Mouse (Mus musculus) embryonic stem cell, embryonic (primary cell): ENCODE measurements around the gene Stard13.

ENCODE experiments used
- CTCF ChIA-PET, 4 experiments: fragments of 300-600 bp in 2 of 4; fragments of 350-600 bp in 2 of 4; sonication (Branson Sonifier 250); formaldehyde crosslinking; loops; one replicate each; lab custom pipeline; 2022; ENCODE audit warnings: inconsistent platforms in 2 of 4; lab: Charles Lee
- POLR2A ChIA-PET, 4 experiments: fragments of 300-600 bp in 2 of 4; fragments of 350-600 bp in 2 of 4; sonication (Branson Sonifier 250); formaldehyde crosslinking; loops; one replicate each; lab custom pipeline; 2022; ENCODE audit warnings: antibody characterized with exemption in 4 of 4, inconsistent platforms in 1 of 4; lab: Charles Lee

Stard13 gene

DNA sequence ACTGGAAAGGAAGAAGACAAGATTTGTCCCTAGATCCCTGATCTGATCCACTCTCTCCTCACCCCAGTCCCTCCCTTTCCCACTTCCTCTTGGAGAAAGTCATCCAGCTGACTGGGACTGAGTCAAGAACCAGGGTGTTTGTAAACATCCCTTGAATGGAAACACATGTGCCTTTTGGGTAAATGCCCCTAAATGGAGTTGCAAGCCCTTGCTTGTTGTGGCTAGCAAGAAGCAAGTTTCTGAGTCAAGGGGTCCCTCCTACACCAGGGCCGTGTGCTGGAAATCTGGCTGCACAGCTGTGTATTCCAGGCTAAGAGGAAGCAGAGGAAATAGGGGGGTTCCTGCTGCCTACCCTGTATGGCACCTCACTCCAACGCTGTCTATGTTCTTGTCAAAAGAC, 103.9 kb downstream of the Stard13 start:
- ChIA-PET CTCF (no interaction called here), POLR2A (no interaction called here)

DNA sequence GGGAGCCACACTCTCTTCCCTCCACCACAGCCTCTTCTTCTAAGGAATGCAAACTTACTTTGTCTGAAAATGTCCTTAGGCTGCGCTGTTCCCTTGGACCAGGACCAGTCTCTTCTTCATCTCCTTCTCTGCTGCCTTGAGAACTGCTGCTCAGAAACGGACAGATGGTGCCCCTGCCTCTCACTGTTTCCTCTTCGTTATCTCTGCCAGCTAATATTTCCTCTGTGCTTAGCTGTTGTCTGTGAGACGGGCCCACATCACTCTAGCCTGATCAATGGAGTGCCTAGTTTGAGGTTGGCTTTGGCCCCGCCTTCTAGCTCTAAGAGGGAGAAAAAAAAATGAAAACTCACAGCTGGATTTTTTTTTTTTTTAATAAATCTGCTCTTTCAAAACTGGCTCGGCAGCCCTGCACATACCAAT, 106.3 kb downstream of the Stard13 start:
- CTCF ChIA-PET, result interaction anchor here in 1 of 4 experiments (0.6 kb wide), 1 partner anchor 213 kb away, joined by 7 read pairs; no protein-coding TSS in a partner anchor
- POLR2A ChIA-PET, result no interaction called here

DNA sequence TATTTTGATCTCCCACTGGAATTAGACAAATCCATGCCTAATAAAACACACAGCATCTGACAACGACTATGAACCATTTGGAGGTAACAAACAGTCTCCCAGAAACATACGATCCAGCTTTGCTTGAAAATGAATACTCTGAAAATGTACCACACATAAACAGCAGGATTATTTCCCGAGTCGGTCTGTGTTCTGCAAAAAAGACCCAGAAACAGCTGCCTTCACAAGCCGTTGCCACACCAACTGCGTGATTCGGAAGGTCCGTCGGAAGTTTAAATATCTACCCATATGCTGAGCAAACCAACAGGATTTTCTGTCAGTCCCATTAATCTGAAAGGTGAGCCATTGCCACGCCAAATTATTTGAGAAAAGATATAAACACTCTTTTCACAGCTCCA, 107.0 kb downstream of the Stard13 start:
- CTCF ChIA-PET, result interaction anchor here in 1 of 4 experiments (0.6 kb wide), 1 partner anchor 24 kb away, joined by 6 read pairs; no protein-coding TSS in a partner anchor
- POLR2A ChIA-PET, result interaction anchor here in 2 of 4 experiments (0.7 to 0.9 kb wide), 2 partner anchors 64 to 524 kb away, joined by 3 read pairs; no protein-coding TSS in a partner anchor

DNA sequence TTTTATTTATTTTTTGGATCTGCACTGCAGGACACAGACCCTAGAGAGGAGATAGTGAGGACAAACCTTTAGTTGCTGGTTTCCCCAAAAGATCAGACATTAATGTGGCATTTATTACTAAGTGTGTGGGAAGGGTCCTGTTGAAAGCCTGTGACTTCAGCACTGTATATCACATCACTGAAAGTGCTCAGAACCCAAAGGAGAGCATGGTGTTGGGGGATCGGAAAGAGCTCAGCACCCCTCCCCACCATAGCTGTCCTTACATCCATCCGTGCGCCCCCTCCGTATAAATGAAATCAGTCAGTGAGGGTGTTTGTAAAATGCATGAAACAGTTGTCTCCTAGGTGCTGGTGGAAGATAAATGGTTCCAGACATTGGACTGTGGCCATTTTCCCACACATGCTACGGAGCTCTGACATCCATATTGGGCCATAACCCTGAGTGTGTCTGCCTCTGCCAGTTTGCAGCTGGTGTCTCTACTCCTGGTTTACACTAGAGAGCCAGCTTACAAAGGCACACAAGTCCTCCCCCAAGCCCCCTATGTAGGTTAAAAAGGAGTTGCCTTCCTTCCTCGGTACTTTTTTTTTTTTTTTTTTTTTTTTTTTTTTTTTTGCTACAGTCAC, 107.5 kb downstream of the Stard13 start:
- ChIA-PET POLR2A (interaction anchor here in 2 of 4 experiments (0.7 to 0.9 kb wide), 2 partner anchors 65 to 524 kb away, joined by 3 read pairs; no protein-coding TSS in a partner anchor), CTCF (interaction anchor here in 1 of 4 experiments (0.6 kb wide), 1 partner anchor 23 kb away, joined by 6 read pairs; no protein-coding TSS in a partner anchor)

DNA sequence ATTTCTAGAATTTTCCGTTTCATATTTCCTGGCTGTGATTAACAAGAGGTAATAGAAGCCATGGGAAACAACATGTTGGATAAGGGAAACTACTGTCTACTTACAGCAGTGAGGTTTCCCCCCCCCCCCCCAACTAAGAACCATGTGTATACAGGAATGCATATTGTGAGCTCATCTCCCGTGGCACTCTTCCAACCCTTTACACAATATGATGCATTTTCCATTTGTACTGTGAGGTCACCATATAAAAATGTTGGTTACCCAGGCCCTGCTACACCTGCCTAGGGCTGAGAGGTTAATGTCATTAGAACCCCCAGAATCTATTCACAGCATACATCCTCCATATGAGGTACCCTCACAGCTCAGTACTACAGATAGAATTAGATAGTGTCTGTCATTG, 115.8 kb downstream of the Stard13 start:
- ChIA-PET CTCF (interaction anchor here in 1 of 4 experiments (0.6 kb wide), 1 partner anchor 444 kb away, joined by 3 read pairs; the partner anchor contains the start of gene Pds5b), POLR2A (interaction anchor here in 1 of 4 experiments (0.6 kb wide), 1 partner anchor 214 kb away, joined by 4 read pairs; no protein-coding TSS in a partner anchor)

DNA sequence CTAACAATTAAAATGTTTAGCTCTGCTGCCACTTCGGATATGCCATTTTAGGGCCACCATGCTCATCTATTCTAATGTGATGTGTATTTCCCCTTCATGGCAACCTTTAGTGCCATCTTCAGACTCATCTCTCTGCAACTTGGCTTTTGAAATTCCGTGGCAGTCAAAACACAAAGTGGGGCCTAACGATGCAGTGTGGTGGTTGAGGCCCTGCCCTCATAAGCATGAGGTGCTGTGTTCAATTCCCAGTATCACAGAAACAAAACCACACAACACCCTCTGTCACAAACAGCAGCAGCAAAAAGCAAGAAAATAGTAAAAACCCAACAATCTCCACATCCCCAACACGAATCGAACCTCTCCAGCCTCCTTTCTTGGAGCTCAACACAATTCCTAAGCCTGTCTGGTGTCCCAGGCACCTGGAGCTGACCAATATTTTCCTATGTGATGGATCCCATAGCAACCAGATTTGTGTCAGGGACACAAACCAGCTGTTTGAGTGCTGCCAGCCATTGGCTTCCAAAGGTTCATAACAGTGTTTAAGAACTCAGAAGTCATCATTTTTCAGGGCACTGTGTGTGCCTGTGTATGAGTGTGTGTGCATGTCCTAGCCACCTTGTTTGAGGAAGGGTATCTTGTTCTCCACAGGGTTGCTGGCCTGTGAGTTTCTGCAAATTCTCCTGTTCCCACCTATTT, 117.3 kb downstream of the Stard13 start:
- ChIA-PET POLR2A (no interaction called here), CTCF (interaction anchor here in 1 of 4 experiments (0.6 kb wide), 1 partner anchor 116 kb away, joined by 6 read pairs; no protein-coding TSS in a partner anchor)

DNA sequence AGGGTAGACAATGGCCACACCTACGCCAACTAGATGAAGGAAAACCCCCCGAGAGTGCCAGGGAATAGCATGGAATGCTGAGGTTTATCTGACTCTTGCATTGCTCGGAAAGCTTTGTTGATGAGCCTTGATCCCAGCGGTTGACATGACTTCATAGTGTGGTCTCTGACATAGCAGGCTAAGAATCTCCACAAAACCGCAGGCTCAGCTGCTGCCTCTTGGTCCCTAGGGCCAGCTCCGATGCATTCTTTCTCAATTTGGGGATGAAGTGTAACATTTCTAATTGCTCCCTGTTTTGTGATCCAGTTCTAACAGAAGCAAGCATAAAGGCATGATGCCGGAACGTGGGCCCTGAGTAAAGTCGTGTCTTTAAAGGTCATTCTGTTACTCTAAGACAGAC, 120.9 kb downstream of the Stard13 start:
- ChIA-PET CTCF (interaction anchor here in 2 of 4 experiments (0.7 to 1.8 kb wide), 2 partner anchors 10 kb away, joined by 3 to 6 read pairs; no protein-coding TSS in a partner anchor), POLR2A (no interaction called here)

DNA sequence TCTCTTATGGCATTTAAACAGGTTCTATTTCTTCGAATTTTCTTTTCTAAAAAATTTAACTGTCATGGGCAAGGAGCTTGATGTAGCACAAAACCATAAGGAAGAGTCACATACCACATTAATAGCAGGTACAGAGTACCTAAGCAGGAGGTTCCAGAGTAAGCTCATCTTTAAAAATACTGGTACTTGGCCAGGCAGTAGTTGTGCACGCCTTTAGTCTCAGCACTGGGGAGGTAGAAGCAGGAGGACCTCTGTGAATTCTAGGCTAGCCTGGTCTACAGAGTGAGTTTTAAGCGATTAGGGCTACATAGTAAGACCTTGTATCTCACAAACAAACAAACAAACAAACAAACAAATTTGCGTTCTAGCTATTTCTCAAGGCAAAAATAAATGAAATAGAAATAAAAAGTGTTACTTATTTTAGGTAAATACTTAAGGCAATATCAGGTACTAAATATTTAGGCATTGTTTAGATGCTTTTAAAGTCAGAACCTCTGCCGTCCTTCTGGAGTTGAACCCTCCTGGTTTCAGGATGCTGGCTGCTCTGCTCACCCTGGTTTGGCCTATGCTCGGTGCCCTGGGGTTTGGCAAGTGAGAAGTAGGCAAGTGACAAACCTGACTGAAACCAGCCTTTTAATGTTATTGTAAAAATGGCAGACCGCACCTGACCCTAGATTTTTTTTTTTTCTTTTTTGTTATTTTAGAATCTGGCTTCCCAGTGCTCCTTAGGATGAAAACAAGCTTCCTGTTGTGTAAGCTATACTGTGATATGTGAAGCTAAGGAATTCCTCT, 122.4 kb downstream of the Stard13 start:
- CTCF ChIA-PET, result interaction anchor here in 2 of 4 experiments (0.6 to 1.8 kb wide), 3 partner anchors 9 kb away, joined by 3 to 6 read pairs (median 3); no protein-coding TSS in a partner anchor
- POLR2A ChIA-PET, result no interaction called here

DNA sequence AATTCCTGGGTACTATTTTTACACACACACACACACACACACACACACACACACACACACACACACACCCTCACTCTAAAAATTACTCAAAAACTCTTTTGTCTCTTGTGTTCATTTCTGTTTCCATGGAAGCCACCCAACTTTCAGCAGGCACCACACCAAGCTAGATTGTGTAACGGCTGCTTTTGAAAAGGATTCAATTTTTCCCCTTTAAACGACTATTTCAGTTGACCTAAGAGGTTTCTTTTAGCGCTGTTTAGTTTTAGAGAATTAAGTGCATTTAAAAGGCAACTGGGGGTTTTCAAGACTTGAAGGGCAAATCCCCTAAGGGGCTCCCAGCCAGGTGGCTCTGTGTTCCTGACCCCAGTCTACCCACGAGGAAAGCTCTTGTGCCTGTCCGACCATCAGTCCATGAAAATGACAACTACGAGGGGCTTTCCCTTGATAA, 123.2 kb downstream of the Stard13 start:
- CTCF ChIA-PET, result interaction anchor here in 2 of 4 experiments (0.6 to 1.2 kb wide), 2 partner anchors 8 kb away, joined by 3 read pairs; no protein-coding TSS in a partner anchor
- POLR2A ChIA-PET, result no interaction called here

DNA sequence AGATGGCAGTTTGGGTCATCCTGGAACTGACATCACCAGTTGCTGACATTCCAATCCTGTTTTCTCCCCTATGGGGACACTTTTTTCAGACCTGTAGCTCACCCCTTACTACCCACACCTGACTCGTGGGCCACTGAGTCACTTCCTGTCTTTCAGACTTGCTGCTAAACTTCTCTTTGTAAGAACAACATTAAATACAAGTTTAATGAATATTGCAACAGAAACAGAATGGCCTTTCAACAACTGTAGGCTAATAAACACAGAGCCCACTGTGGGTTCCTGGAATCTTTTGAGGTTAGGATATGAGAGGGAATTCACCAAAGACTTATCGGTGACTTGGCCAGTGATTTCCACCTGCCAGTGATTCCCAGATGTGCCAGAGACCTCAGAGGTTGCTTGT, 123.8 kb downstream of the Stard13 start:
- ChIA-PET CTCF (interaction anchor here in 2 of 4 experiments (0.6 to 0.9 kb wide), 2 partner anchors 47 to 259 kb away, joined by 3 to 4 read pairs; no protein-coding TSS in a partner anchor), POLR2A (no interaction called here)

DNA sequence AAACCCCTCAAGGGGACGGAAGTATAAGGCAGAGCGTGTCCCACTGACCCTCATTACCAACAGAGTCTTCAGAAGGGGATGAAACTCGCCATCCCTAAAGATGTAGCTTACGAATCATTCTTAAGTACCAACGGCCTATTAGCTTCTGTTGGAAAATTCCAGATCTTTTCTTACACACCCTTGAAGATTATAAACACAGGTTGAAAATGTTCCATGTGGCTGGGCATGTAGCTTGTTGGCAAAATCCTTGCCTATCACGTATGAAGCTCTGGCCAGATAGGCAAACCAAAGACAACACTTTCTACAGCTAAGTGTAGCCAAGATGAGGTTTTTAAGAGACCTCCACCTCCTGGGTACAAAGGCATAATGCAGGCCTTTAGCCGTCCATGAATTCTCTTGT, 124.7 kb downstream of the Stard13 start:
- POLR2A ChIA-PET, result interaction anchor here in 1 of 4 experiments (0.6 kb wide), 1 partner anchor 61 kb away, joined by 3 read pairs; no protein-coding TSS in a partner anchor
- CTCF ChIA-PET, result interaction anchor here in 1 of 4 experiments (0.9 to 1.3 kb wide), 3 partner anchors 33 to 578 kb away, joined by 3 read pairs; no protein-coding TSS in a partner anchor

DNA sequence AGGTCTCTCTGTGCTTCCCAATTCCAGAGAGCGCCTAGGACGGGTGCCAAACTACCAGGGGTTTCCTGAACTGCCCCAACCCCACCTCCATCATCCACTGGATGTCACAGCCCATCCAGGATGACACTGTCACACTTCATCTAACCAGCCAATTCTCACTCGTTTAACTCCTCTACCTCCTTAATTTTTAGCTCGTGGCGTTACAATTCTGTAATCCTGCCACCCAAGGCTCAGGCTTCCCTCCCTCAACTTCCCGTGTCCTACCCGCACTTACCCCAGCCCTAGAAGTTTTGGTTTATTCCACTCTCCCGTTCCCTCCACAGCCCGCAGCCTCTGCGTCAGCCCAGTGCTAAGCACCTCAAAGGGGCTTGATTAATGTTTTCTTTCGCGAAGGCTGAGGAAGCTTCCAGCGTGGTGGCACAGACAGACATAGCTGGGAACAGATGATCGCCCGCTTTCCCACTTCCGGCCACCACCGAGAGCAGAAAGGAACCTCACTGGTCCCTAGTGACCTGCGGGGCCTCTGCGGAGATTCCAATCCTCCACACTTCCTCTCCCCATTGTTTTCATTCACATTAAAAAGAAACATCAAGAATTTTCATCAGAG, 125.2 kb downstream of the Stard13 start:
- POLR2A ChIA-PET, result interaction anchor here in 1 of 4 experiments (0.6 kb wide), 1 partner anchor 62 kb away, joined by 3 read pairs; no protein-coding TSS in a partner anchor
- CTCF ChIA-PET, result interaction anchor here in 2 of 4 experiments (0.6 to 1.3 kb wide), 3 partner anchors 34 to 579 kb away, joined by 3 read pairs; partner anchors contain the start of gene Pds5b (in 1 of the 2)

DNA sequence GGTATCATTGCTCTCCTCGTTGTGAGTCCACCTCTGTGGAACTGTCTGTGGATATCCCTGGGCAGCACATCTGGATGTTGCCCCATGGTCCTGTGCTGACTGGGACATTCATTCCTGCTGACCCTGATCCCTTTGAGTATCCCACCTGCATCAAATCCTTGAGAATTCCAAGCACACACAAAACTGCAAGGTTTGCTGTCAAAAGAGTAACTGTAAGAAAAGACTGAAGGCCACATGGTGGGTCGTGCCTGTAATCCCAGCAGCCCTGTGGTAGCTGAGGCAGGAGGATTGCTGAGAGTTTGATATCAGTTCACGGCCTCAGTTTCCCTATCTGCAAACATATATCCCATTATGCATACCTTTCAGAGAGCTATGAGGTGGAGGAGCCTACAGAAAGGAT, 126.8 kb downstream of the Stard13 start:
- ChIA-PET POLR2A (interaction anchor here in 1 of 4 experiments (0.5 kb wide), 1 partner anchor 582 kb away, joined by 4 read pairs; no protein-coding TSS in a partner anchor), CTCF (no interaction called here)

DNA sequence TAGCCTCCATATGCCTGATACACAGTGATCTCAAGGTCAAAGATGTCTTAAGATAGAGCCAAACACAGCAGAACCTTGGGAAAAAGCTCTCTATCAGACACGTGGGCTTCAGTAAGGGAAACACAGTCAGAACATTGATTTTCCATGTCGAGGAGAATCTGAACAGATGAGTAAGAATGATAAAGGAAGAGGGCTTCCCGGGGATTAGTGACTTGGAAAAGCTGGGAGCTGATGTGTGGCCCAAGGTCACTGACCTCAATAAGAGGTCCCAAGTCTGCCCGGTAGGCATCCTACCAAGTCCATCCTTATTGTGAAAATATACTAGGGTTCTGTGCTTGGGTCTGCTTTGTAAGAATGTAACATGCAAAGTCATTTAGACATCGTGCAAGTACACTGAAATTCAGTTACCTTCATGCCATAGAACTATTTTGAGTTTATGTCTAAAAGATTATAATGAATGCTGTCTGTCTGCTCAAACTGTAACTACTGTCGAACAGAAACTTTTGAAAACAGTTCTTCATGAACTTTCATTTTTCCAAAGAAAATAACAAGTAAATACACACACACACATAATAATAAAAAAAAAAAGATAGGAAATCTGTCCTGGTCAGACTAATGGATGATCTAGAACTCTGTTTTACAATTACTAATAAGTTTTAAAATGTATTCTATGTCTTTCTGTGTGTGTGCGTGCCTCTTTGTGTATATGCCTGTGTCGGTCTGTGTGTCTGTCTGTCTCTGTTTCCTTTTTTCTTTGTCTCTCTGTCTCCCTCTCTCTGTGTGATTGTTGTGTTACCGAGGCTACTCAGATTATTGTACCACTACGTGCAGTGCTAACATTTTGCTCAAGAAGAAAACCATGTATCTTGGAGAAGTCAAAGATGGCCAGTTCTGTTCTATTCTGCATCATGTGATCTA, 128.3 kb downstream of the Stard13 start:
- ChIA-PET POLR2A (interaction anchor here in 1 of 4 experiments (0.6 kb wide), 1 partner anchor 83 kb away, joined by 3 read pairs; no protein-coding TSS in a partner anchor), CTCF (interaction anchor here in 1 of 4 experiments (0.6 kb wide), 1 partner anchor 134 kb away, joined by 3 read pairs; no protein-coding TSS in a partner anchor)

DNA sequence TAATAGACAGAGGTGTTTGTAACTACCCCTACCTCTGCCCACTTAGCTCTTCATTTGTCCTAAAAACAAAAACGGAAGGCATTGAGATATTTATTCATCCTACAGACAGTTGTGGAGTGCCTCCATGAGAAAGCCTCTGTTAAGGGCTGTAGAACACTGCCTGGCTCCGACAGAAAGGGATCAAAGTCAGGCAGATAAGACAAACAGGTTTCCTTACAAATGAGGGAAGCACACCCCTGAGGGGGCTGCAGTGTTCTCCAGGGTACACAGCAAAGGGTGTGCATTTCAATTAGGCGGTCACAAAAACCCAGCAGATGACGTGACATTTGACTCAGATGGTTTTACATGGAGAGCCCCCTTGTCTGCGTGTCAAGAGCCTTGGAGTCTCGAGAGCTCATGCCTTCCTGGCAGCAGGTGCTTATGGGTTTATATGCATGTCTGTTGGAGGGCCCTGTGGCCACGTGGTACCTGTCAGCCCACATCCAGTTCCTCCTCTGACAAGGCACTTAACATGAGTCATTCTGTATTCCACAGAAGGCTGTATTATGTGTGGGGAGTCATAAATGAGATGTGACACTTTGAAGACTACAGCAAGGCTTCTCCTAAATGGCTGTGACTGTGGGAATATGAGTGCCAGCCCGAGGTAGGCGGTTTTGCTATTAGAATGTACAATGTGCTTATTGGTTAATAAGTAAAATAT, 129.1 kb downstream of the Stard13 start:
- CTCF ChIA-PET, result interaction anchor here in 2 of 4 experiments (0.6 to 0.8 kb wide), 2 partner anchors 37 to 133 kb away, joined by 3 read pairs; no protein-coding TSS in a partner anchor
- POLR2A ChIA-PET, result no interaction called here

DNA sequence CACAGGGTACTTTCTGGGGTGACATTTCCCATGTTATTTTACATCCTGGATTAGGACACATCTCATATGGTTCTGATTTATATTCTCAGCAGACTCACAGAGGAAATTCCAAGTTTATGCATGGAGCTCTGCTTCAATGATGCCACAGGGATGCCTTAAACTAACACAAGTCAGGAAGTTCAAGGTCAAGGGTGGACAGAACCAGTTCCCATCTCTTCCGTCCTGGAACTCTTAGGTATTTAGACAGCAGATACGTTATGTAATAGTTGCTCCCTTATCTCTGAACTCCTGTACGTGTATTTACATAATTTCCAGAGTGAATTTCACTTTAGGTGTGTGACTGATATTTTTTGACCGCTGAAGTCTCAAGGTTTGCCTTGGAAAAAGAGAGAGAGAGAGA, 130.4 kb downstream of the Stard13 start:
- ChIA-PET CTCF (interaction anchor here (0.7 to 0.9 kb wide), 5 partner anchors 9 to 1046 kb away, joined by 3 to 4 read pairs (median 3); no protein-coding TSS in a partner anchor), POLR2A (interaction anchor here in 1 of 4 experiments (0.8 kb wide), 1 partner anchor 205 kb away, joined by 10 read pairs; no protein-coding TSS in a partner anchor)
